Mouse (Mus musculus) cerebellum, postnatal 36 days (tissue): ENCODE measurements around the gene Dbp.
"Not testable (repeated sequence)": the region's sequence is repeated elsewhere in the genome, so short reads cannot be mapped to it uniquely, and the experiment has no call there.

ENCODE experiments used
- DNase-seq, 2 experiments: peaks; one replicate each; pipeline ENCODE4 v3.0.0; 2021 to 2022; ENCODE audit warnings: mixed read lengths in 2 of 2

Gene Dbp

DNA sequence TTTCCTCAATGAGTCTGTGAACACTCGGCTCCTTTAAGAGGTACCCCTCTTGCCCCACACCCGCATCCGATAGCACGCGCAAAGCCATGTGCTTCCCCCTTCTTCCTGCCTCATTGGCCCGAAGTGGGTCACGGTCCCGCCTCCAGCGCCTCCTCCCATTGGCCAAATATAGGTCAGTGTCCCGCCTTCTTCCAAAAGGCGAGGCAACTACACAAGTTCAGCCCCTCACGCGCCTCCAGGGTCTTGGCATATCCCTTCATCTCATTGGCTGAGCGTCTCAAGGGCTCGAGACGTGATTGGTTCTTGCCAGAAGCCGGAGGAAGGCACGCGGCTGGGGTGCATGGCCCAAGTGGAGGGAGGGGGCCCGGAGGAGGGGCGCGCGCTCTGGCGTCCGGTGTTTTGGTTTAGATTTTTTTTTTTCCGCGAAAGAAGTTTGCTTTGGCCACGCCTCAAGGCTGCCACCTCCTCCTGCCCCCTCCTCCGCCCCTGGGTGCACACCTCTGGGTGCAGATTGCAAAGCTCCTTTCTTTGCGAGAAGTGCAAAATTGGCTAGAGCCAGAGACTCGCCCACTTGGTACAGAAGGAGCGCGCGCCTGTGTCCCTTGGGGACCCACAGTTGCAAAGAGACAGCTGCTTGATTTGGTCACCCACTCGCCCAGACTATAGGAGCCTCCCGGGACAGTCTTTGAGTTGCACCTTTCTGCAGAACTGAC is at the start of gene Dbp:
Gene Dbp, plus strand, starts transcription at position 359 of the 713 bp plus-strand sequence.
- peak; percentile 98 to 99 for DNase-seq

DNA sequence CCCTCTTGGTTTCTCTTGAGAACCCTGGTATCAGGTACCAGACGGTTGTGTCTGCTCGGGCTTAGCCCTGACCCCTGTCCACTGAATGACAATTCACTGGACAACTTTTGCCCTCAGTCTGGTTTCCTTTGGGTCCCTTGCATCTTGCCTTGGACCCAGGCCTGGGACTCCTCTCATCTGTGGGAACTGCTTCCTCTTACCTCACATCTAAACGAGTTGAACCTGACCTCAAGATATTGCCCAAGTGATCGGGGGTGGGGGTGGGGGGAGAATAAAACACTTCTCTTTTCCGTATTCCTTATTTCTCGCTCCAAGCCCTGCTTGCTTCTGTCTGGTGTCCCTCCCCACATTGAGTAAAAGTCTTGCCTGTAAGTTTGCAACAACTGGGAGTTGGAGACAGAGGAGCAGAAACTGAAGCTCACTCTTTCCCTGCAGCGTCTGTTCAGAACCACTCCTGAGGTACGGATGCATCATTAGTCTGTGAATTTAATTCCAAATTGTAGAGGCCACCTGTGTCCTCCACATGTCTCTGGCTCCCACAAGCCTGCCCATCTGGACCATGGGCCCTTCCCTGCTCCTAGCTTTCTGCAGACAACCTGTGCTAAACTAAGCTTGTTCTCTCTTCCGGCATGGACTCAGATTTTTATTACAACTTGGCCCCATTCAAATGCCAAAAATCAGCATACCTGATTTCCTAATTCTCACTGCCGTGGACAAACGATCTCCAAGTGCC is 44.0 kb upstream of the Dbp start:
- no peak for DNase-seq

DNA sequence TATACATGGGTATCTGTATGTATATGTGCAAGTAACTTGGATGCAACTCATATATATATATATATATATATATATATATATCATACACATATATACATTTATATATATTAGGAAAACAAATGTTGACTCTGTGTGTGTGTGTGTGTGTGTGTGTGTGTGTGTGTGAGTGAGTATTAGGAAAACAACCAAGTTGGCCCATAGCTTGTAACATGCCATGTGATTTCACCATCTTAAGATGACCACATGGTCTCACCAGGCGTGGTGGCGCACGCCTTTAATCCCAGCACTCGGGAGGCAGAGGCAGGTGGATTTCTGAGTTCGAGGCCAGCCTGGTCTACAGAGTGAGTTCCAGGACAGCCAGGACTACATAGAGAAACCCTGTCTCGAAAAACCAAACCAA is 43.2 kb upstream of the Dbp start:
- not testable (repeated sequence) for DNase-seq

DNA sequence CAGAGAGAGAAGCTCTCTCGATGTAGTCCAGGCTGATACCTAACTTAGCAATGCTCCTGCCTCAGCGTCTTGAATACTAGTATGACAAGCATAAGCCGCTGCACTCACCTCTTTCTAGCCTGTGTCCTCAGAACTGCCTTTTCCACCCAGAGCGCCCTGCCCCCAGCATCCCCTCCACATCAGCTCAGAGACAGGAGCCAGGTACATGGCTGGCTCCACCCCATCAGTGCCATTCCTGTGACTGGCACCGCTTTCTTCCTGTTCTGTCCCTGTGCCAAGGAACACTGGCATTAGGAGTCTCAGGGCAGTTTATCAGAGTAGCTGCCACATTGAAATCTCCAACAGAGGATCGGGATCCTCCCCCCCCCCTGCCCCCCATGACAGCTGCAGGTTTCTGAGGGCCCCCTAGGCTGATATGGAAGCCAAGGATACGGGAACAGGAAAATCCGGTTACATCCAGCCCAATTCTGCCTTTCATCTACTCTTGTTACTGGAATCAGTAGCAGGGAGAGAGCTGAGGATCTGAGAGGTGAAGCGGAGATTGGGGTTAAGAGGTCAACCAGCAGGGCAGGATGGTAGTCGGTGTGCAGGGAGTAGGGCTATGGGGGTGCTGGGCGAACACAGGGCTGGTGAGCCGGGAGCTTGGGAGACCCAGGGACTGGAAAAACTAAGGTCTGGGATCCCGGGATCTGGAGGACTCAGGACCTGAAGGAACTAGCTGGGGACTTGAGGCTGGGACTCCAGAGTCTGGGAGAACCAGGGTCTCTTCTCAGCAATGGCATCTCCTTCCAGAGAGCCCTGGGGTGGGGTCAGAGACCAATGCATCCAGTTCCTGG is 39.4 kb upstream of the Dbp start:
- DNase-seq = no peak

DNA sequence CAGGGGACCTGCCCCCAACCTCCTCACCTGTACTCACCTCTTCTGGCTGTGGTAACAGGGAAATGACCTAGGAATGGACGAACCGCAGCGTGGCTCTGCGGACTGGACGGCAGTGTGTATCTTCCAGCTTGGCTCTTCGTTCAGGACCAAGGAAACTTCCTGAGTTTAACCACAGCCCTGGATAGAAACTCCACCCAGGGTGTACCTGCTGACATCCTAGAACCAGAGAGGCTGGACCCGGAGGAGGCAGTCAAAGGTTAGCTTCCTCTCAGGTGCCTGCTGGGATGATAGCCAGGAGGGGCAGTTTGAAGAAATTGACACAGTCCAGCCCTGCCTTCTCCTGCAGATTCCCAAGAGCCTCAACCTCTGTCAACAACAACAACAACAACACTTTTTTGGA is 38.7 kb upstream of the Dbp start, which contains the start of gene Fut2:
Gene Fut2, minus strand, starts transcription at position 234 of the 400 bp plus-strand sequence.
- no peak for DNase-seq

DNA sequence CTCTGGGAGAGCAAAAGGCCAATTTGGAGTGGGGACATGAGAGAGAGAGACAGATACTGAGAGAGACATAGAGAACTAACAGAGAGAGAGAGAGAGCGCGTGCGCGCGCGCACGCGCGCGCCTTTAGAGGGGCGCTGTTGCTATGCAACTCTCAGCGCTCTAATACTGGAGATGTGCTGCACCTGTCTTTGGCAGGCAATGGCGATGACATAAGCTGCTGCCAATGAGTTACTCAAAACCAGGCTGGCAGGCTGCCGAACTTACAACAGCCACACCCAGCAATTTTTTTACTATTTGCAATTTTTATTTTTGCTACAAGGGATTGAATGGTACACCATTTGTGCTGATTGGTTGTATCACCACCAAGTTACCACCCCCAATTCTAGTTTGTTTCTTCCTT is 37.1 kb upstream of the Dbp start:
- no peak for DNase-seq

DNA sequence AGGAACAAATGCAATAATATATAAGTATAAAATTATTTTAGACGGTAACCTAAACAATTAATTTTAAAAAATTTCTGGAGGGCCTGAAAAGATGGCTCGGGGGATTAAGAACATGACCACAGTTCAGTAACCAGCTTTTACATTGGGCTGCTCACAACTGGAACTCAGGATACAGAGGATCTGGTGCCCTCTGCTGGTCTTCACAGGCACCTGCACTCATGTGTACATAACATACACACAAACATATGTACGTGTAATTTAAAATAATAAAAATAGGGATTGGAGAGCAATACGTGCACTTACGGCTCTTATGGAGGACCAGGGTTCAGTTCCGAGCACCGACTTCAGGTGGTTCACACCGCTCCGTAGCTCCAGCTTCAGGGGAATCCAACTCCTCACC is 36.0 kb upstream of the Dbp start:
- DNase-seq = no peak

DNA sequence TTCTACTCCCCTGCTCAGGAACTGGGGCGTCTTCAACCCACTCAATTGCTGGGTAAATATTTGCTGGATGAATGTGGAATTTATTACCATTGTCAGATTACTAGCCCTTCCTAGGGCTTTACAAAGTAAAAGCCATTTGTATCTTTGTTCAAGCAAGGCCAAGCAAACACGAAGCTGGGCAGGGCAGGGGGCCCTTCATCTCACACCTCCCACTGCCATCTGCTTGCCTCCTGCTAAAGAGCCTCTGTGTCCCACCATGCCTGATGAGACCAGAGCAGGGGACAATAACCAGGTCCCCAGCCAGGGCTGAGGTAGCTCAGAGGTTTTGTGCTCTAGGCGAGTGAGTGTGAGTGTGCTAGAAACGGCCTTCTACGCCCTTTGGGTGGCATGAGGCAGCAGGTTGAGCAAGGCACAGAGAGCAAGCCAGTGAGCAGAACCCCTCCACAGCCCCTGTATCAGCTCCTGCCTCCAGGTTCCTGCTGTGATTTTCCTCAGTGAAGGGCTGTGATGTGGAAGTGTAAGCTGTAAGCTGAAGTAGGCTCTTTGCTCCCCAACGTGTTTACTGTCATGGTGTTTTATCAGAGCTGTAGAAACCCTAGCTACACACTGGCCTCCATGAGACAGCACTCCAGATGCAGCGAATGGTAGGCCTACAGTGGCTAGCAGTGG is 27.1 kb upstream of the Dbp start:
- DNase-seq = no peak

DNA sequence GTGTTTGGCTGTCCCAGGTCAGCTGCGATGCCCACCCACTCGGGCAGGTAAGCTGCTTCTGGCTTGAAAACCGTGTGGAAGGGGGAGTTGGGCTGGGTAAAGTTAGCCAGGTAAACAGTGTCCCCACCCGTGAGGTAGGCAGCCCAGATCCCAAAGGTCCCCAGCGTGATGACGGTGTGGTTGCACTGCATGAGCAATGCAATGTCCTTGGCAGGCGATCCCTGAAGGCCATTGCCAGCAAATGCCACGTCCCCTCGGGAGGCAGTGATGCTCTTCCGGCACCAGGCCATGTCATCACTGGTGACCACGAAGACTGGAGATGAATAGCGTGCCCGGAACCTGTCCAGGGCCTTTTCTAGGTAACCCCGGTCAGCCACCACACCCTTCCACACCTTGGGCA is 26.4 kb upstream of the Dbp start:
- no peak for DNase-seq

DNA sequence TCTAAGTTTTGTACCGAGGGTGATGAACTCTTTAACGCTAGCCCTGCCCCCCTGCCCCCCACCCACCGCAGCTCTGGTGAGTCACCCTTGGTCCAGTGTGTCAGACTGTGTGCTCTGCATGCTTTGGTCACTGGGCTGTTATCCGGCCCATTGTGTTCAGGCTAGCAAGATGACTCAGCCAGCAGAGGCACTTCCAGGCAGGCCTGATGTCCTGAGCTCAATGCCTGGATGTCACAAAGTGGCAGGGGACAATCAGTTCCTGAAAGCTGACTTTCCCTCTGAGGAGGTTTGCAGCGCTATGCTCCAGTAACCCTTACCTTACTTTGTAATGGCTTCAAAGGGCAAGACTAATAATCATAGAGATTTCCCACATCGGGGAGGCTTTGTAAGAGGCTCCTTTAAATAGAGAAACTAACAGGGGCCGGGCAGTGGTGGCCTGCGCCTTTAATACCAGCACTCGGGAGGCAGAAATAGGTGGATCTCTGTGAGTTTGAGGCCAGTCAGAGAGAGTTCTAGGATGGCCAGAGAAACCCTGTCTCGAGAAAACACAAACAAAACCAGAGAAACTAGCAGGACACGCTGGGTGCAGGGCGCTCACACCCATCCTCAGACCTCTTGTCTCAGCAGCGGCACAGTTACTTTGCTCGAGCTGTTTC is 24.8 kb upstream of the Dbp start:
- peak in 1 of 2 experiments; percentile 25 for DNase-seq

DNA sequence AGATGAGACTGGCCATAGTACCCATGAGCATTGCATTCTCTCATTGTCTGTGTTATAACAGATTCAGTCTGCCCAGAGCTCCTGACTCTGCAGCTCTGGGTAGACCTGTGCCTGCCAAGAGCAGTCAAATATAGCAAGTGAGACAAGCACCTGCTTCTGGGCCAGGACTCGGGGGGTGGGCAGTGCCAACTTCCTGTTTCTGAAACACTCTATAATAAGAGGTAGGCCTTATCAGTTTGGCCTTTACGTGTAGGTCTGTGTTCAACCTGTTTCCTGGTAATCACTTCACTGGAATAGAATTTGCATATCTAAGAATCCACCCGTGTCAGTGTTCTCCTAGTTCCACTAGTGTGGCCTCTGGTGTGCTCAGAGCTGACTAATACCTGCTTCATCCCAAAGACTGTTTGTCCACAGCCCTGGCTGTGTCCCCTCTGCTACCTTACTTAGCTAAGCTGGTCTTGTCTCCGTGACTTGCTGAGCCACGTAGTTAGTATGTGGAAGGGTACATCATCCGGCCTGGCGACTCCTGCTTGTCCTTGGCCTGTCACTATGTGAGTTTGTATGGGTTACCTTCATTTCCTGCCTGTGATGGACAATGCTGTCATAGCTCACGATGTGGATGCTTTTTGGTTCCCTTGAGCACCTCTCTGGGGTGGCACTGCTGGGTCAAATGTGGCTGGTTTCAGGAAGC is 23.7 kb upstream of the Dbp start:
- peak; percentile 69 to 70 for DNase-seq

DNA sequence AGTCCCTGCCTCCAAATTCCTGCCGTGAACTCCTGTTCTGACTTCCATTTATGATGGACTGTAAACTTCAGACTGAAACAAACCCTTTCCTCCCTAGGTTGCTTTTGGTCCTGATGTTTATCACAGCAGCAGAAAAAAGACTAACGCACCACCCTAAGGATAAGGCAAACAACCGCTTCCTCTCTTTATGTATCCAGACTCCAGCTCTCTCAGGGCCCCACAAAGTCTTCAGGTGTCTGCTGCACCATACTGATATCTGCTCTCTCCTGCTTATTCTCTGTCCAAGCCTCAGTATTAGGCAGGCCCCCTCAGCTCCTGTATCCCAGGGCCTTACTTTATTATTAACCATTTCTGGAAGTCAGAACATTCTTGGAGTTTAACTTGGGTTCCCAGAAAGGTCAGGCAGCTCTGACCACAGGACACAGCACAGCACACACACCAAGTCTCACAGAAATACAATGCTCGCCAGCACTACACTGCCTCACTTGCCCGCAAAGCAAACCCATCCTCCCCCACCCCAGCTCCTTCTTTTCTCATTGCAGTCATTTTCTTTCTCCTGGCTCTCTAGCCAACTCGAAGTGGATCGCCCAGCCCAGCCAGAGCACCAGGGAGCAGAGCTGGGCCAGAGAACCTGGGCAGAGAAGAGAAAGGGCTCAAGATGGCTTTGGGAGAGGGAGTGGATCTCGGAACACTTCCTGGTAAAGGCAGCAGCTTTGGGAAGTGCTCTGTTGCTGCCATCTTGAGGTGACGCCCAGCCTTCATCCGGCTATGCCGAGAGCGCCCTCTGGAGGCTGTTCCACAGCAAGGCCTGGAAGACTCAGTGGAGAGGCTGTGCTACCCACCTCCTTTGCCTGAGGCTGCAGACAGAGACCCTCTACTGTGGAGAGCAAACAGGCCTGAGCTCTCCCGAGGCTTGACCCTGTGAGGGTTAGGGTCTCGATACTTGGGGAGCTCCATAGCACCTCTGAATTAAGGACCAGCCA is 22.5 kb upstream of the Dbp start:
- peak; percentile 92 to 94 for DNase-seq

DNA sequence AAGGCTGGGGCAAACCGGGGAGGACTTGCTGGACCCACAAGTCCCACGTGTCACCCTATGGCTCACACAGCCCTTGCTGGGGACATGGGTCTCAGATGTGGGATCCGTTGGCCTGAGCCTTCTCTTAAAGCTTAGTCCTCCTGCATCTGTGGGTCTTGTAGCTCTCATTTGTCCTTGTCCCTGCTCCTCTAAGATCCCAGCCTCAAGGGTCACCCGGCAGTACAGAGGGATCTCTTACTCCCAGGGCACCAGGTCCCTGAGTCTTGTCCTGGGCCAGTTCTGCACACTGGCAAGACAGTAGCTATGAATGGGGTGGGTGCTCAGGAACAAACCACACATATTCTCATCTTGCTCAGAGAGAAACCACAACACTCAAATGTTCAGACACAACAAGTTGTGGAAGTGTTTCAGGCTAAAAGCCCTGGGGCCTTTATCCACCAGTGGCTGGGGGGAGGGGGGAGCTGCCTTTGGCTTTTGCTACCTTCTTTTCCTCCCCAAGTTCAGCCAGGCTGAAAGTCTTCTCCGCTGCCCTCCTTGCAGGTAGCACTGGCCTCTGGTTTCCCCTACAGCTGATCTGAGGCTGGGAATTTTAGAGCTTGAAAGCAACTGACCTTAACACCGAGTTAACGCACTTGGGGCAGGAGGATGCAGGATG is 21.4 kb upstream of the Dbp start, which contains the start of gene Ntn5:
Gene Ntn5, plus strand, starts transcription at position 627 of the 655 bp plus-strand sequence.
- DNase-seq = no peak

DNA sequence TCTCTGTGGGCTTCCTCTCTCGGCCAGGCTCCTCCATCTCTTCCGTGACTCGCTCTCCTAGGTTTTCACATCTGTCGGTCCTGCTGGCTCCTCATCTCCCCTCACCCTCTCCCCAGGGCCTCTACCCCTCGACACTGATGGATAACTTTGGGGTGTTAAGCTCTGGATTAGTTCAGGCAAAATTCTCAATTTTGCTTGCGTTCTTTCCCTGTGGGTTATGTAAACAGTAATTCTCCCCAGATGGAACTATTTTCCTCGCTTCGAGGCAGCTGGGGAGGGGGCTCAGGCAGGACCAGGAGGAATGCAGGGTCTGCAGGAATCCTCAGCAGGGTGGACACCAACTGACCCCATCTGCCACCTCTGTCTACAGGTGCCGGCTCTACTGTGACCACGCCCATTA is 19.1 kb upstream of the Dbp start:
- no peak for DNase-seq

DNA sequence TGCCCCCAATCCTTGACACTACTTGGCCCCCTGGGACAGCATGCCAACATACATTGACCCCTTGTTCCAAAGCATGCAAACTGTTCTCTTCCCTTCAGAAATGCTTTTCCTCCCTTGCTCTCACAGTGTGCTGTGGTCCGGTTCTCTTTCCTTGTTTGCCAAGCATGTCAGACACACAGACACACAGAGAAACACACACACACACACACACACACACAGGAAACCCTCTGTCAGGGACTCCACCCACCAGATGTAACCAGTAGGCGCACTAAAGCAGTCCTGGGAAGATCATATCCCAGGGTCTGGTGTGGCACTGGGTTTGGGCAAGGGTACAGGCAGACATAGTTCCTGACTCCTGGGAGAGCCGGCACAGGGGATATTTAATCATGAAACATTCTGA is 18.0 kb upstream of the Dbp start:
- no peak for DNase-seq

DNA sequence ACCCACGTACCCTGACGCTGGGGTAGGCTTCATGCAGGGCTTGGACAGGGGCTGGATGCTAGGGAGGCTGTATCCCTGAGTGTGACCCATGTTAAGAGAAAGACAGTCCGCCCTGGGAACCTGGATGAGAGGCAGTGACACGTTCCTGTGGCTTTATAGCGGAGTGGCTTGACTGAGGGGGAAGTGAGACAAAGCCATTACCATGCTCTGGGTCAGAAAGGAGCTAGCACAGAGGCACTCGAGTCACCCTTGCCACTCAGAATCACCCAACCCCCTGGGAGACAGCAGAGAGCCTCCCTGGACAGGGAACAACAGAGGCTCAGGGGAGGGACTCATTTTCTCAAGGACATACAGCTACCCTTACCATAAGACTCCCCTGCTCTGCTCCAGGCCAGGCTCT is 15.8 kb upstream of the Dbp start:
- no peak for DNase-seq

DNA sequence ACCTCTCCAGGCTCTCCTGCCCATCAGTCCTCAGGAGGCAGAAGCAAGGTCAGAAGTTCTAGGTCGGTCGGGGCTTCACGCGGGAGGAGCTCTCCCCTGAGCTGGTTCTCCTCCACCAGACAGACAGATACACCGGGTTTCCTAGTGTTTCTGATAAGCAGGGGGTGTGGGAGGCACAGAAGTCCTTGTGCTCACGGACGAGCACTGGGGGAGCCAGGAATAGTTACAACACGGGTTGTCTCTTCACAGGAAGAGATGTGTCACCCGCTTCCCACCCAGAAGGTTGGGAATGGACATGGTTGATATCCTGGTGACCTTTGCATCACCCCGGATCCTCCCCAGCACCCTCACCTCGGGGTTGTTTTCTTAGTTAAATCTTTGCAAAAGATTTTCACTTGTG is 15.1 kb upstream of the Dbp start:
- no peak for DNase-seq

DNA sequence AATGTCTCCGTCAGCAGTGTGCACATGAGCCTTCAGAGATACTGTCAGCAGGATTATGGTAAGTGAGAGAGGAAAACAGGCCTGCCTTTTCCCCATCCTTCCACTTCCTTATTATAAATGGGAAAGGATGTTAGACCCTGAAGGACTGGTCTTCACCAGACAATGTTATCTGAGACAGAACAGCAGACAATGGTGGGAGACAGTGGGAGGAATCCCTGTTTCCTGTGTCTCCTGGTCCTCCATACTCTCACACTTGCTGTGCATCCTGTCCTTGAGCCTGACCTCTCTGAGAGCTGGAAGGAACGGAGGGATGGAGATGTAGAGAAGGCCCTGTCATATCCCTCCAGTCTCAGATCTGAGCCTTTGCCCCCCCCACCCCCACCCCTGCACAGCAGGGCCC is 12.5 kb upstream of the Dbp start:
- no peak for DNase-seq

DNA sequence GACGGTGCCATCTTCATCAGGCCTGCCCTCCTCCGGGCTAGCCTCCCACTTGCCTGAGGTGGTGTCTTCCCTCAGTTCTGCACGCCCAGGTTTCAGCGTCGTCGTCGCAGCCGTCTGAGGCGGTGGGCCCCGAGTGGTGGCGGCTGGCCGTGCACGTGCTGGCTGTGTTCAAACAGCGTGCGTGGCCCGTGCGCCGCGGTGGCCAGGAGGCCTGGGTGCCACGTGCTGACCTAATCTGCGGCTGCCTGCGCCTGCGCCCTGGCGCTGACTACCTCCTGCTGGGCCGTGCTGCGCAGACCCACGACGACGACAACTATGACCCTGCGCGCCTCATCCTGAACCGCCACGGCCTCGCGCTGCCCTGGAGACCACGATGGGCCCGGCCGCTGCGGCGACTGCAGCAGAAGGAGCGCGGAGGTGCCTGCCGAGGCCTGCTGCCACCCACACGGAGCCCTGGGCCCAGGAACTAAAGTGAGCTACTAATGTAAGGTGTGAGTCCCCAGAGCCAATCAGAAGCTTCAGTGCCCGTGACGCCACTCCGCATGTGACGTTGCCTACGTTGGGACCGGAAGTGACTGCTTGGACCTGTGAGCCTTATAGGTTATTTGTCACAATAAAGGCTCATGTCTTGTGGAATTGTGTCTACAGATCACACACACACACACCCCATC is 10.8 kb upstream of the Dbp start, which contains the start of gene Sec1:
Gene Sec1, minus strand, starts transcription at position 482 of the 671 bp plus-strand sequence.
- DNase-seq = no peak
